Mouse (Mus musculus): Measurements from ENCODE around the gene Tspan18.

Gene Tspan18

GRCm38 (mm10) chr2:93218353-93218990 is 115.8 kb downstream of the Tspan18 start:
- in situ Hi-C loops (cut with MboI, MseI): loop anchor here in 1 of 2 experiments (10.0 kb wide), 1 partner anchor 196 kb away; no protein-coding TSS in a partner anchor

GRCm38 (mm10) chr2:93217015-93217414 is 117.3 kb downstream of the Tspan18 start:
- in situ Hi-C loops (cut with MboI, MseI): loop anchor here in 1 of 2 experiments (10.0 kb wide), 1 partner anchor 198 kb away; no protein-coding TSS in a partner anchor

GRCm38 (mm10) chr2:93215790-93216189 is 118.5 kb downstream of the Tspan18 start:
- in situ Hi-C loops (cut with MboI, MseI): loop anchor here in 1 of 2 experiments (10.0 kb wide), 1 partner anchor 199 kb away; no protein-coding TSS in a partner anchor

- in situ Hi-C loops (cut with MboI, MseI): loop anchor here (5.0 to 10.0 kb wide), 3 partner anchors 118 to 263 kb away; partner anchors contain the start of gene Tspan18 (in 1 of the 2)
Observed at GRCm38 (mm10) chr2:93214192-93214591, 120.1 kb downstream of the Tspan18 start.

GRCm38 (mm10) chr2:93212865-93213264 is 121.4 kb downstream of the Tspan18 start:
- in situ Hi-C loops (cut with MboI, MseI): loop anchor here (5.0 to 10.0 kb wide), 3 partner anchors 119 to 264 kb away; partner anchors contain the start of gene Tspan18 (in 1 of the 2)

GRCm38 (mm10) chr2:93212386-93212785 is 121.9 kb downstream of the Tspan18 start:
- in situ Hi-C loops (cut with MboI, MseI): loop anchor here (5.0 to 10.0 kb wide), 3 partner anchors 120 to 265 kb away; partner anchors contain the start of gene Tspan18 (in 1 of the 2)

GRCm38 (mm10) chr2:93206126-93206525 is 128.2 kb downstream of the Tspan18 start:
- in situ Hi-C loops (cut with MboI, MseI): loop anchor here in 1 of 2 experiments (5.0 kb wide), 1 partner anchor 261 kb away; no protein-coding TSS in a partner anchor

GRCm38 (mm10) chr2:93204571-93204970 is 129.7 kb downstream of the Tspan18 start:
- in situ Hi-C loops (cut with MboI, MseI): loop anchor here in 1 of 2 experiments (5.0 kb wide), 1 partner anchor 132 kb away; no protein-coding TSS in a partner anchor

GRCm38 (mm10) chr2:93203682-93204081 is 130.6 kb downstream of the Tspan18 start:
- in situ Hi-C loops (cut with MboI, MseI): loop anchor here in 1 of 2 experiments (5.0 kb wide), 1 partner anchor 131 kb away; no protein-coding TSS in a partner anchor

GRCm38 (mm10) chr2:93202782-93203181 is 131.5 kb downstream of the Tspan18 start:
- in situ Hi-C loops (cut with MboI, MseI): loop anchor here in 1 of 2 experiments (5.0 kb wide), 1 partner anchor 130 kb away; no protein-coding TSS in a partner anchor

GRCm38 (mm10) chr2:93201997-93202396 is 132.3 kb downstream of the Tspan18 start:
- in situ Hi-C loops (cut with MboI, MseI): loop anchor here in 1 of 2 experiments (5.0 kb wide), 1 partner anchor 130 kb away; no protein-coding TSS in a partner anchor

- in situ Hi-C loops (cut with MboI, MseI): loop anchor here in 1 of 2 experiments (5.0 kb wide), 1 partner anchor 129 kb away; no protein-coding TSS in a partner anchor
Observed at GRCm38 (mm10) chr2:93200681-93201340, 133.5 kb downstream of the Tspan18 start.

GRCm38 (mm10) chr2:93199531-93199974 is 134.8 kb downstream of the Tspan18 start:
- in situ Hi-C loops (cut with MboI, MseI): no loop called here

- in situ Hi-C loops (cut with MboI, MseI): no loop called here
Observed at GRCm38 (mm10) chr2:93198846-93199245, 135.5 kb downstream of the Tspan18 start.

GRCm38 (mm10) chr2:93193806-93194205 is 140.5 kb downstream of the Tspan18 start:
- in situ Hi-C loops (cut with MboI, MseI): no loop called here

GRCm38 (mm10) chr2:93192671-93193080 is 141.6 kb downstream of the Tspan18 start:
- in situ Hi-C loops (cut with MboI, MseI): no loop called here

GRCm38 (mm10) chr2:93192182-93192560 is 142.1 kb downstream of the Tspan18 start:
- in situ Hi-C loops (cut with MboI, MseI): no loop called here

- in situ Hi-C loops (cut with MboI, MseI): no loop called here
Observed at GRCm38 (mm10) chr2:93191488-93192181, 142.7 kb downstream of the Tspan18 start.

- in situ Hi-C loops (cut with MboI, MseI): no loop called here
Observed at GRCm38 (mm10) chr2:93190771-93191487, 143.4 kb downstream of the Tspan18 start.

- in situ Hi-C loops (cut with MboI, MseI): no loop called here
Observed at GRCm38 (mm10) chr2:93188761-93189458, 145.4 kb downstream of the Tspan18 start.
